Mouse (Mus musculus) natural killer cell, adult 2 months (primary cell): ENCODE data around the gene Hilpda.

Experiments
- DNase-seq, 2 experiments: peaks; one replicate each; pipeline ENCODE4 v3.0.0; 2022; ENCODE audit warnings: low spot score in 2 of 2

The Hilpda gene

GRCm38 (mm10) chr6:29276746-29277145 is 4.5 kb downstream of the Hilpda start:
- no peak for DNase-seq

- DNase-seq = peak; percentile 13 to 27
Observed at GRCm38 (mm10) chr6:29278513-29279267, 6.4 kb downstream of the Hilpda start.

GRCm38 (mm10) chr6:29279293-29279692 is 7.0 kb downstream of the Hilpda start, which contains the start of gene Fam71f2:
Gene Fam71f2, plus strand, starts transcription at chr6:29279593.
- no peak for DNase-seq

- DNase-seq = no peak
Observed at GRCm38 (mm10) chr6:29280671-29281070, 8.4 kb downstream of the Hilpda start.

GRCm38 (mm10) chr6:29286870-29287269 is 14.6 kb downstream of the Hilpda start:
- DNase-seq = no peak

- no peak for DNase-seq
Observed at GRCm38 (mm10) chr6:29287481-29287880, 15.2 kb downstream of the Hilpda start.

- DNase-seq = no peak
Observed at GRCm38 (mm10) chr6:29287944-29288343, 15.7 kb downstream of the Hilpda start.

- DNase-seq = no peak
Observed at GRCm38 (mm10) chr6:29288651-29289050, 16.4 kb downstream of the Hilpda start.

GRCm38 (mm10) chr6:29299112-29299511 is 26.8 kb downstream of the Hilpda start:
- DNase-seq = no peak

GRCm38 (mm10) chr6:29303251-29303650 is 31.0 kb downstream of the Hilpda start:
- DNase-seq = no peak

- no peak for DNase-seq
Observed at GRCm38 (mm10) chr6:29303726-29304125, 31.4 kb downstream of the Hilpda start.

GRCm38 (mm10) chr6:29305462-29305861 is 33.2 kb downstream of the Hilpda start:
- DNase-seq = no peak

- DNase-seq = no peak
Observed at GRCm38 (mm10) chr6:29308846-29309605, 36.7 kb downstream of the Hilpda start.

GRCm38 (mm10) chr6:29313690-29314202 is 41.5 kb downstream of the Hilpda start:
- no peak for DNase-seq

GRCm38 (mm10) chr6:29317286-29317685 is 45.0 kb downstream of the Hilpda start:
- DNase-seq = no peak

- no peak for DNase-seq
Observed at GRCm38 (mm10) chr6:29317941-29318340, 45.7 kb downstream of the Hilpda start.

- DNase-seq = no peak
Observed at GRCm38 (mm10) chr6:29318879-29319278, 46.6 kb downstream of the Hilpda start, which contains the start of gene Fam71f1. Gene Fam71f1, plus strand, starts transcription at chr6:29319140.

- DNase-seq = no peak
Observed at GRCm38 (mm10) chr6:29321586-29321985, 49.3 kb downstream of the Hilpda start.

GRCm38 (mm10) chr6:29322147-29322546 is 49.9 kb downstream of the Hilpda start:
- DNase-seq = no peak

- no peak for DNase-seq
Observed at GRCm38 (mm10) chr6:29322735-29323134, 50.4 kb downstream of the Hilpda start.
